Mouse (Mus musculus): ENCODE data around the gene Xpo6. TPM values are rescaled to one million over a fixed set of nuclear protein-coding genes. Genes with fewer than 3 reads are reported as not detected.
A peak's percentile ranks its signal among the peaks of the same experiment; 100 is the strongest.

Gene Xpo6
- polyA plus RNA-seq, 1 experiment from 2014 or later, result 68.3 TPM

- 75% methylated on average over 5 of the region's 5 CpGs for WGBS
- Histone ChIP-seq H3K9ac (replicated peaks) (no peak overlapping the region), H3K9me3 (peaks cover 3% of the 10 kb centered on the region; the same call in 1 of the 2 replicates), H3K27me3 (peaks cover 14% of the 10 kb centered on the region; the same call in 1 of the 2 replicates), H3K27ac (replicated peaks) (no peak overlapping the region), H3K4me3 (no peak overlapping the region), H3K36me3 (no peaks in the 10 kb centered on the region), H3K4me2 (replicated peaks) (no peak overlapping the region), H3K4me1 (peaks cover 8% of the 10 kb centered on the region)
- no peak for ATAC-seq (ENCODE audit: low FRiP score, low read depth)
These were observed 134.9 kb downstream of the Xpo6 start for GRCm38 (mm10) chr7:126065243-126065876.

GRCm38 (mm10) chr7:126062228-126062627 is 138.1 kb downstream of the Xpo6 start:
- Histone ChIP-seq H3K27me3 (peaks cover 17% of the 10 kb centered on the region; the same call in 1 of the 2 replicates), H3K4me3 (no peak overlapping the region), H3K9me3 (no peaks in the 10 kb centered on the region), H3K4me2 (replicated peaks) (no peak overlapping the region), H3K36me3 (no peaks in the 10 kb centered on the region), H3K9ac (replicated peaks) (no peak overlapping the region), H3K4me1 (peaks cover 21% of the 10 kb centered on the region), H3K27ac (replicated peaks) (no peak overlapping the region)
- peak; percentile 56; the same call in 1 of the 2 replicates for ATAC-seq (ENCODE audit: low FRiP score, low read depth)
- WGBS, result 29% methylated on average over 4 of the region's 4 CpGs

- Histone ChIP-seq H3K4me1 (peaks cover 33% of the 10 kb centered on the region), H3K36me3 (no peaks in the 10 kb centered on the region), H3K9ac (replicated peaks) (no peak overlapping the region), H3K4me3 (no peak overlapping the region), H3K9me3 (no peaks in the 10 kb centered on the region), H3K4me2 (replicated peaks) (no peak overlapping the region), H3K27ac (replicated peaks) (no peak overlapping the region), H3K27me3 (peaks cover 28% of the 10 kb centered on the region)
- WGBS, result 70% methylated on average over 7 of the region's 7 CpGs
- no peak for ATAC-seq (ENCODE audit: low FRiP score, low read depth)
These were observed 141.4 kb downstream of the Xpo6 start for GRCm38 (mm10) chr7:126058918-126059317.

GRCm38 (mm10) chr7:126057332-126057914 is 142.9 kb downstream of the Xpo6 start:
- H3K27ac ChIP-seq (replicated peaks), result no peak overlapping the region
- 83% methylated on average over 10 of the region's 10 CpGs for WGBS
- peaks cover 29% of the 10 kb centered on the region for H3K4me1 ChIP-seq
- no peak overlapping the region for H3K4me3 ChIP-seq
- peaks cover 24% of the 10 kb centered on the region for H3K27me3 ChIP-seq
- H3K9me3 ChIP-seq, result no peaks in the 10 kb centered on the region
- no peaks in the 10 kb centered on the region for H3K36me3 ChIP-seq
- no peak overlapping the region for H3K4me2 ChIP-seq (replicated peaks)
- no peak for ATAC-seq (ENCODE audit: low FRiP score, low read depth)
- H3K9ac ChIP-seq (replicated peaks), result no peak overlapping the region

DNA sequence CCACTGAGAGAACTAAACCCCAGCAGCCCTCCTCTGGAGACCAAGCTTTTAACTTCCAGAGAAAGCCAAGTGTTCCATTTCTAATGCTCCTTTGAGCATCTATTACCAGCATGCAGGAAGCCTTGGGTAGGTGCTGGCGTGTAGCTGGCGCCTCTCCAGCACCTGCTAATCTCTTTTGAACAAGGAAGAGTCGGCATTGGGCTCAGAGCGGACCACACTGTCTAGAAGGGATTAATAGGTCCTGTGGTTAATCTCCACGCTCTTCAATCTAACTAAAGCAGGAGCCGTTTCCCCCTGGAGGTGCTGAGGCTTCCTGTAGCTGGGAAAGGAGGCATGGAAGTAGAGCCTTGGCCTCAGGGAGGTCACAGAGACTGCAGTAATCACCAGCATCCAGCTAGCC is 145.7 kb downstream of the Xpo6 start:
- Histone ChIP-seq H3K36me3 (no peaks in the 10 kb centered on the region), H3K9ac (replicated peaks) (no peak overlapping the region), H3K27me3 (peaks cover 18% of the 10 kb centered on the region), H3K9me3 (no peaks in the 10 kb centered on the region), H3K4me3 (no peak overlapping the region), H3K27ac (replicated peaks) (no peak overlapping the region; the same call in 1 of the 2 replicates), H3K4me2 (replicated peaks) (no peak overlapping the region), H3K4me1 (peaks cover 33% of the 10 kb centered on the region)
- WGBS, result 19% methylated on average over 6 of the region's 6 CpGs
- ATAC-seq (ENCODE audit: low FRiP score, low read depth), result peak; percentile 55

DNA sequence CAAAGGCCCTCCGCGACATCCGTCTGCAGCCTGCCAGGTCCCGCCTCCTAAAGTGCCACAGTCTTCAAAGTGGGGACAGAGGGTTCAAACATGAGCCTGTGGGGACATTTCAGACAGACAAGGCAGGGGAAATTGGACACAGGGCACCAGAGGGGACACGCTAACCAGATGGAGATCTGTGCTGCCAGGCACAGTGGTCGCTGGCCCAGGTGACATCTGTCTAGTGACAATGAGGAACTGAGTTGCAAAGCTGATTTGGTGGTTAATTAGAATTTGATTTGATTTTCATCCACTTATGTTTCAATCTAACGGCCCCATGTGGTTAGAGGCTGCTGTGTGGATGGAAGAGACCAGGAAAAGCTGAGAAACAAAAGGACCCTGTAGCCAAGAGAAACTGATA is 146.7 kb downstream of the Xpo6 start:
- H3K27me3 ChIP-seq, result peaks cover 18% of the 10 kb centered on the region
- 80% methylated on average over 7 of the region's 7 CpGs for WGBS
- H3K9me3 ChIP-seq, result no peaks in the 10 kb centered on the region
- no peak overlapping the region for H3K27ac ChIP-seq (replicated peaks)
- H3K9ac ChIP-seq (replicated peaks), result no peak overlapping the region
- H3K4me2 ChIP-seq (replicated peaks), result no peak overlapping the region
- H3K4me1 ChIP-seq, result peaks cover 23% of the 10 kb centered on the region
- no peak for ATAC-seq (ENCODE audit: low FRiP score, low read depth)
- H3K36me3 ChIP-seq, result no peaks in the 10 kb centered on the region
- no peak overlapping the region for H3K4me3 ChIP-seq

DNA sequence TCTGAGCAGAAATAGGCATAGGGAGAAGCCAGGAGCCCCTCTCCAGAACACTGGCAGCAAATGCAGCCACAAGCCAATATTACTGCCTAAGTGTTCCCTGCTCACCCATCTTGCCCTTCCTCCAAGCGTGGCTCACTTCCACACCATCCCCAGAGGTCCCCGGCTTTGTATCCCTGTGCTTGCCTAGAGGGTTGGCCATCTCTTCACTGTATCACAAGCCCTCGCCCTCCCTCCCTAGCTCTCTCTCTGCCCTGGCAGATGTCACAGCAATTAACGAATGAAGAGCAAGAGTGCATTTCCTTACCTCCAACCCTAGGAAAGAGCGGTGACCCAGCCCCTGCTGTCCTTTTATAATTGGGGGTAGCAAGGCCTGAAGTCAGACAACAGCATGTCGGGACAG is 148.4 kb downstream of the Xpo6 start:
- Histone ChIP-seq H3K4me2 (replicated peaks) (no peak overlapping the region), H3K4me1 (peaks cover 21% of the 10 kb centered on the region), H3K9me3 (no peaks in the 10 kb centered on the region), H3K27me3 (peaks cover 15% of the 10 kb centered on the region), H3K36me3 (no peaks in the 10 kb centered on the region), H3K27ac (replicated peaks) (no peak overlapping the region), H3K9ac (replicated peaks) (no peak overlapping the region), H3K4me3 (no peak overlapping the region)
- ATAC-seq (ENCODE audit: low FRiP score, low read depth), result no peak
- WGBS, result 53% methylated on average over 6 of the region's 6 CpGs

Other genes starting within 250 kb of the Xpo6 start
- gene Gsg1l, start 118.1 kb downstream of the Xpo6 start, polyA plus RNA-seq (2016; fragmentation: Nextera tagmentation; extraction: Ambion mirVana), result 4.4 and 5.5 TPM in 2 replicates
- 276 and 311 TPM in 2 replicates for gene Sbk1, start 72.1 kb upstream of the Xpo6 start, polyA plus RNA-seq (2016; fragmentation: Nextera tagmentation; extraction: Ambion mirVana)
- gene Lat, start 169.1 kb upstream of the Xpo6 start, polyA plus RNA-seq (2016; fragmentation: Nextera tagmentation; extraction: Ambion mirVana), result 1.4 and 2.6 TPM in 2 replicates
- gene Spns1, start 176.9 kb upstream of the Xpo6 start, polyA plus RNA-seq (2016; fragmentation: Nextera tagmentation; extraction: Ambion mirVana), result 64.3 and 66.9 TPM in 2 replicates
- gene Nfatc2ip, start 196.2 kb upstream of the Xpo6 start, polyA plus RNA-seq (2016; fragmentation: Nextera tagmentation; extraction: Ambion mirVana), result 3.4 and 4.3 TPM in 2 replicates
- gene Cd19, start 214.4 kb upstream of the Xpo6 start, polyA plus RNA-seq (2016; fragmentation: Nextera tagmentation; extraction: Ambion mirVana), result not detected in 2 replicates
- 25.1 and 26.0 TPM in 2 replicates for gene Rabep2, start 228.3 kb upstream of the Xpo6 start, polyA plus RNA-seq (2016; fragmentation: Nextera tagmentation; extraction: Ambion mirVana)

Data from midbrain, embryonic 12.5 days (tissue).